Mouse (Mus musculus) limb, embryonic 11.5 days (tissue): ENCODE measurements around the gene Il11ra1. TPM values are rescaled to one million over a fixed set of nuclear protein-coding genes. Genes with fewer than 3 reads are reported as not detected.
"Not testable (repeated sequence)": the region's sequence is repeated elsewhere in the genome, so short reads cannot be mapped to it uniquely, and the experiment has no call there.

Experiments used
- ATAC-seq: fragments of 200-750 bp; cut with Nextera tagmentation; 2 replicates; pipeline ENCODE4 v1.8.0; 2017; ENCODE audit warnings: low read depth; ENCODE audit not compliant: insufficient number of reproducible peaks, low FRiP score, low TSS enrichment
- DNase-seq: peaks from one replicate; pipeline ENCODE4 v3.0.0-alpha.2; 2015; ENCODE audit warnings: low spot score
- H3K27ac ChIP-seq: fragments of 300-500 bp; sonication (generic); replicated peaks from 2 replicates; pipeline ENCODE4 v1.5.1; 2014; ENCODE audit warnings: low read depth, mild to moderate bottlenecking, low read length
- H3K27me3 ChIP-seq: fragments of 300-500 bp; sonication (generic); 2 replicates; pipeline ENCODE4 v1.6.1; 2014; ENCODE audit warnings: mild to moderate bottlenecking, low read length, mixed read lengths; ENCODE audit not compliant: control insufficient read depth, insufficient read depth
- H3K36me3 ChIP-seq: fragments of 300-500 bp; sonication (generic); 2 replicates; pipeline ENCODE4 v1.6.1; 2014; ENCODE audit warnings: mild to moderate bottlenecking, low read length, moderate library complexity, mixed read lengths; ENCODE audit not compliant: control insufficient read depth, insufficient read depth
- H3K4me1 ChIP-seq: fragments of 300-500 bp; sonication (generic); 2 replicates; pipeline ENCODE4 v1.6.1; 2014; ENCODE audit warnings: low read length, mixed read lengths; ENCODE audit not compliant: control insufficient read depth, insufficient read depth
- H3K4me2 ChIP-seq: fragments of 300-500 bp; sonication (generic); 2 replicates; pipeline ENCODE4 v1.6.1; 2014; ENCODE audit warnings: low read depth, mild to moderate bottlenecking, moderate library complexity; ENCODE audit not compliant: severe bottlenecking
- H3K4me3 ChIP-seq: fragments of 300-500 bp; sonication (generic); 2 replicates; pipeline ENCODE4 v1.5.1; 2014; ENCODE audit warnings: low read depth, low read length
- H3K9ac ChIP-seq: fragments of 300-500 bp; sonication (generic); 2 replicates; pipeline ENCODE4 v1.6.1; 2014; ENCODE audit warnings: mild to moderate bottlenecking, low read length
- H3K9me3 ChIP-seq: fragments of 300-500 bp; sonication (generic); 2 replicates; pipeline ENCODE4 v1.6.1; 2016; ENCODE audit warnings: low read length; ENCODE audit not compliant: control insufficient read depth
- WGBS: fragments of 180-500 bp; shearing (Covaris S2); extraction: QIAGEN DNeasy Blood & Tissue Kit; methylation state at CpG from one replicate; pipeline ENCODE4 v1.1.7; 2014; 5-methylcytosine and 5-hydroxymethylcytosine counted together
- polyA plus RNA-seq: library from polyadenylated mRNA; unstranded; fragments of >200 nt; fragmentation: Nextera tagmentation; extraction: Ambion mirVana; gene quantifications from 2 replicates; pipeline ENCODE4 v1.2.1, GENCODE M21; 2014

Gene Il11ra1
- polyA plus RNA-seq, 1 experiment from 2014 or later: 214 TPM

GRCm38 (mm10) chr4:41774506-41774905 lies 74.7 kb downstream of the Il11ra1 start:
- WGBS: 61% methylated on average over 3 of the region's 3 CpGs
- H3K4me2 ChIP-seq, H3K27ac ChIP-seq: not testable (repeated sequence)

GRCm38 (mm10) chr4:41775840-41776239 lies 76.1 kb downstream of the Il11ra1 start:
- H3K27ac ChIP-seq, H3K4me2 ChIP-seq, ATAC-seq, DNase-seq, H3K9ac ChIP-seq, H3K27me3 ChIP-seq, H3K9me3 ChIP-seq, H3K36me3 ChIP-seq, H3K4me1 ChIP-seq, H3K4me3 ChIP-seq: not testable (repeated sequence)
- 85% methylated on average over 1 of the region's 1 CpGs for WGBS

More at GRCm38 (mm10) chr4:41774506-41774905, 74.7 kb downstream of the Il11ra1 start:
- not testable (repeated sequence) for H3K27me3 ChIP-seq, H3K9me3 ChIP-seq, H3K36me3 ChIP-seq, ATAC-seq, DNase-seq, H3K9ac ChIP-seq, H3K4me1 ChIP-seq
- H3K4me3 ChIP-seq: 0 out of 2 replicates have a peak overlapping the region, but pooled peaks have one; percentile 5

GRCm38 (mm10) chr4:41781271-41781670 lies 81.5 kb downstream of the Il11ra1 start:
- not testable (repeated sequence) for H3K27me3 ChIP-seq, H3K36me3 ChIP-seq, H3K9me3 ChIP-seq, H3K9ac ChIP-seq, H3K27ac ChIP-seq, H3K4me3 ChIP-seq, ATAC-seq, DNase-seq, H3K4me2 ChIP-seq, H3K4me1 ChIP-seq
- 31% methylated on average over 7 of the region's 9 CpGs for whole genome bisulfite sequencing

GRCm38 (mm10) chr4:41781748-41782485 lies 82.1 kb downstream of the Il11ra1 start:
- not testable (repeated sequence) for H3K4me1 ChIP-seq, H3K4me2 ChIP-seq, H3K9me3 ChIP-seq, H3K4me3 ChIP-seq, H3K27ac ChIP-seq, H3K27me3 ChIP-seq, H3K9ac ChIP-seq, H3K36me3 ChIP-seq, ATAC-seq
- WGBS: 18% methylated on average over 15 of the region's 21 CpGs
- DNase-seq: peak; percentile 20

- DNase-seq, H3K4me2 ChIP-seq, H3K4me3 ChIP-seq, H3K9ac ChIP-seq, ATAC-seq, H3K9me3 ChIP-seq, H3K27ac ChIP-seq, H3K4me1 ChIP-seq, H3K36me3 ChIP-seq, H3K27me3 ChIP-seq: not testable (repeated sequence)
- WGBS: 23% methylated on average over 4 of the region's 4 CpGs
Observed at GRCm38 (mm10) chr4:41782711-41783110, 82.9 kb downstream of the Il11ra1 start.

- H3K4me2 ChIP-seq, H3K9me3 ChIP-seq, DNase-seq, H3K27me3 ChIP-seq, H3K9ac ChIP-seq, ATAC-seq, H3K36me3 ChIP-seq, H3K27ac ChIP-seq, H3K4me3 ChIP-seq, H3K4me1 ChIP-seq: not testable (repeated sequence)
- WGBS: 42% methylated on average over 3 of the region's 3 CpGs
Observed at GRCm38 (mm10) chr4:41783197-41783596, 83.4 kb downstream of the Il11ra1 start.

Other genes with a start within 250 kb of the Il11ra1 start
- 7.4 and 10.7 TPM in 2 replicates for gene Kif24, start 235.1 kb upstream of the Il11ra1 start, polyA plus RNA-seq
- 53.3 and 55.8 TPM in 2 replicates for gene Nudt2, start 234.8 kb upstream of the Il11ra1 start, polyA plus RNA-seq
- 3.9 and 4.2 TPM in 2 replicates for gene AI464131, start 196.9 kb upstream of the Il11ra1 start, polyA plus RNA-seq
- gene 1110017D15Rik, start 182.7 kb upstream of the Il11ra1 start, polyA plus RNA-seq: 3.2 and 3.8 TPM in 2 replicates
- gene Fam219a, start 130.5 kb upstream of the Il11ra1 start, polyA plus RNA-seq: 1.2 and 2.0 TPM in 2 replicates
- 0.74 and 1.1 TPM in 2 replicates for gene Dnaic1, start 130.2 kb upstream of the Il11ra1 start, polyA plus RNA-seq
- 20.8 and 22.5 TPM in 2 replicates for gene Enho, start 59.7 kb upstream of the Il11ra1 start, polyA plus RNA-seq
- gene Cntfr, start 2.9 kb upstream of the Il11ra1 start, polyA plus RNA-seq: 5.6 and 9.2 TPM in 2 replicates
- gene Rpp25l, start 13.5 kb downstream of the Il11ra1 start, polyA plus RNA-seq: 94.2 and 99.3 TPM in 2 replicates
- gene Dctn3, start 23.2 kb downstream of the Il11ra1 start, polyA plus RNA-seq: 94.3 and 104 TPM in 2 replicates
- not detected in 2 replicates for gene Arid3c, start 31.2 kb downstream of the Il11ra1 start, polyA plus RNA-seq
- gene Galt, start 55.2 kb downstream of the Il11ra1 start, polyA plus RNA-seq: 40.6 and 42.6 TPM in 2 replicates
- 73.5 and 83.4 TPM in 2 replicates for gene Sigmar1, start 56.2 kb downstream of the Il11ra1 start, polyA plus RNA-seq
- 29.9 and 40.0 TPM in 2 replicates for gene Ccl27a, start 74.3 kb downstream of the Il11ra1 start, polyA plus RNA-seq
- gene Gm21541, start 203.6 kb downstream of the Il11ra1 start, polyA plus RNA-seq: not detected in 2 replicates
- gene Gm20878, start 241.6 kb downstream of the Il11ra1 start, polyA plus RNA-seq: 1.3 and 2.0 TPM in 2 replicates